Mouse (Mus musculus) adrenal gland, adult 8-10 months (tissue): Measurements from ENCODE around the gene Pheta2. TPM values are rescaled to one million over a fixed set of nuclear protein-coding genes. Genes with fewer than 3 reads are reported as not detected.
A peak's percentile ranks its signal among the peaks of the same experiment; 100 is the strongest.
"Not testable (repeated sequence)": the region's sequence is repeated elsewhere in the genome, so short reads cannot be mapped to it uniquely, and the experiment has no call there.

ENCODE experiments used
- DNase-seq: peaks from one replicate; pipeline ENCODE4 v3.0.0; 2022
- microRNA-seq, 2 experiments: library from miRNA; unstranded; fragments of <30 nt; microRNA quantifications; one replicate each; pipeline ENCODE4 v1.2.0; 2022
- total RNA-seq, 4 experiments: library from RNA; stranded (reverse); gene quantifications; 2 replicates each; pipeline ENCODE4 v1.2.4; 2022

Pheta2 gene
- total RNA-seq, 4 experiments from 2014 or later: 0.74 to 2.0 (median 1.4) TPM

- no peak for DNase-seq
Observed at GRCm38 (mm10) chr15:82372446-82372845, 33.7 kb downstream of the Pheta2 start.

DNA sequence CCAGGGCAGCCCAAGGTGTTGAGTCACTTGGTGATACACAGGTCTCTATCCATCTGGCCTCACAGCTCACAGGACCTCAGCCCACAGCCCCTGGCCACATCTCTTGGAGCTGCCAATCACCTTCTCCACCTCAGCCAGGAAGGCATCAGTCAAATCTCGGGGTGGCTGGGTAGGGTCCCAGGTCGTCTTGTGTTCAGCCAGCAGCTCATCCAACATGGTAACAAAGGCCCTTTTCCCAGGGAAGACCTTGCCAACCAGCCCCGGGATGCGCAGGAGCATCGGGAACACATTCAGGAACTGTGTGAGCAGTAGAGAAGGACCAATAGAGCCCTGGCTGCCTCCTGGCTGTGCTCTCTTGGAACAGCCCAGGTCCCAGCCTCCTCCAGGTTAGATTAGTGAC lies 34.2 kb downstream of the Pheta2 start:
- no peak for DNase-seq

GRCm38 (mm10) chr15:82374437-82374836 lies 35.7 kb downstream of the Pheta2 start:
- no peak for DNase-seq

GRCm38 (mm10) chr15:82375855-82376254 lies 37.1 kb downstream of the Pheta2 start:
- DNase-seq: no peak

DNA sequence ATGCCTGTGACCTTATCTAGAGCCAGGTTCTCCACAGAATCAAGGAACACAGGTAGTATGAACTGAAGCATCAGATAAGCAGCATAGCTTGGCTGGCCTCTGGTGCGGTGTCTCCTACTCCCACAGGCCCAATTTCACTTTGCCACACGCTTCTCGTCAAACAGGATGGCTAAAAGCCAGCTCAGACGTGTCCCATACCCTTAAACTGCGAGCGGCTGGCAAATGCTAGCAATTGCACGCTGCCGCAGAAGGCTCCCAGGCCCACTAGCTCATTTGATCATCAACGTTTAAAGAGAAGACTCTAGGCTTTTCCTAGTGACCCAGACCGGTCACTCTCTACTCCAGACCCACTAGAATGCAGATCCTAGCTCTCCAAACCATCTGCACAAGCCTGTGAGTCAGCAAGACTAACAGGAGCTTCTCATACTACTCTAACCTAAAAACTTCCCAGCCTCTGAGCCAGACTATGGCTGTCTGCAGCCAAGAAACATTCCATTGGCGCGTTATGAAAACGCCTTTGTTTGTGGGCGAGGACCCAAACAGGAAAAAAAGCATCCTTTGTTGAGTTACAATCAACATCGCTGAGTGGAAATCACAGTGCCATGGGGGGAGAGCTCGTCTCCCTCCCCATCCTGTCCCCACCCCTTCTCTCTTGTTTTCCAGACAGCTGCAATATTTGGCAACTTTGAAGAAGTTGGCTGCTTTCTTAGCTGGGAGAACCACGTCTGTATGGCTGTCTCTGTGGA lies 37.8 kb downstream of the Pheta2 start:
- DNase-seq: peak; percentile 41

DNA sequence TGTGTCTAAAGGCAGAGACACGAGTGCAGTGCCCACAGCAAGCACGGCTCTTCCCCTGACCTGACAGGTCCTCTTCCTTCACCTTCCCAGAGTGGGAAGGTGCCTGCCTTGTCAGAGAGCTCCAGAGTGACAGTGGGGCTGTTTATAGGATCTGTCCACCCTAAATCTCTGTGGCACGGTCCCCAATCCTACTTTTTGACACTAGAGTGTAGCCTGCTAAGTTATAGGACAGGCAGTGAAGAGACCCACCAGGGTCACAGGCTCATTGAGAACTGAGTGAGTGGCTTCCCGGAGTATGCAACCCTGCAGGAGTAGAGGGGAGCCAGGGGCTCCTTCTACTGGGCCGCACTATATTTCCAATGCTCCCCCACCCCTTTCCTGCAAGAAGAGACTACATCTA lies 39.0 kb downstream of the Pheta2 start:
- DNase-seq: no peak

DNA sequence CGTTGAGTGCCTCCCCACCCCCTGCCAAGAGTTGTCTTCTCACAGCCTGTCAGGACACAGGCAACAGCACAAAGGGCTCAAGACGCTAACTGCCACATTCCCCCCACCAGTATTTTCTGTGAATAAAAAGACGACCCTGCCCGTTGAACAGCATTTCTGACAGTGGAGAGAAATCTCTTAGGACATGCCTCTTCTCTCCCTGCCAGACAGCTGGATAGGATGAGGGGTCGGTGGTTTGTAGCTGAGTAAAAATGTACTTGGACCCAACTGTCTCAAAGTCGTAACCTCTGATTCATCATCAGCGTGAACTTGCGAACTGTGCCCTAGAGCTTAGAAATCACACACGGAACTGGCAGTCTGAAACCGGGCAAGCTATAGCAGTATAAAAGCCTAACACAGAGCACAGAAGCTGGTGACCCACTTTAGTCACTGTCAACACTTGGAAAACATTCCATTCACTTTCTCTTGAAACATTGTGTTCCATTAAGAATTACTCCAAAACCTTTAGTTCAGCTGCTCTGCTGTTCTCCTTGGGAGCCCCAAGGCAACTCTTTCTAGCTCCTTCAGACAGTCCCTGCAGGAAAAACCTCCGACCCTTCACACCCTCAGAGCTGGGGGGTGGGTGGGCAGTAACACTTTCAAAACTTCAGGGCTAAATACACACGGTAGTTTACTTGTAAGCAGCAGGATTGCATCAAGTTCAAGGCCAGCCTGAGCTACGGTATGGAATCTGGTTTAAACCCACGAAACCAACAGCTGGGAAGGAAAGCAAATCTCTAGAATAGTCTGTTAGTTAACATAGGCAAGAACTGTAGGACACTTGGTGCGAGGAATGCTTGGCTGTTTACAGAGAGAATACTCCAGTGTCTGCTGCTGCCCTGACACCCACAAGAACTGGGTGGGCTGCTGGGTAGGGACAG lies 39.8 kb downstream of the Pheta2 start:
- no peak for DNase-seq

GRCm38 (mm10) chr15:82379511-82379870 lies 40.7 kb downstream of the Pheta2 start:
- DNase-seq: no peak

GRCm38 (mm10) chr15:82379871-82380713 lies 41.4 kb downstream of the Pheta2 start, which contains the start of gene Cyp2d22:
Gene Cyp2d22 (minus strand): TSS chr15:82380260.
- peak; percentile 66 for DNase-seq

- DNase-seq: no peak
Observed at GRCm38 (mm10) chr15:82380714-82381062, 41.9 kb downstream of the Pheta2 start.

- no peak for DNase-seq
Observed at GRCm38 (mm10) chr15:82382441-82382840, 43.7 kb downstream of the Pheta2 start.

GRCm38 (mm10) chr15:82385729-82386128 lies 47.0 kb downstream of the Pheta2 start:
- no peak for DNase-seq

DNA sequence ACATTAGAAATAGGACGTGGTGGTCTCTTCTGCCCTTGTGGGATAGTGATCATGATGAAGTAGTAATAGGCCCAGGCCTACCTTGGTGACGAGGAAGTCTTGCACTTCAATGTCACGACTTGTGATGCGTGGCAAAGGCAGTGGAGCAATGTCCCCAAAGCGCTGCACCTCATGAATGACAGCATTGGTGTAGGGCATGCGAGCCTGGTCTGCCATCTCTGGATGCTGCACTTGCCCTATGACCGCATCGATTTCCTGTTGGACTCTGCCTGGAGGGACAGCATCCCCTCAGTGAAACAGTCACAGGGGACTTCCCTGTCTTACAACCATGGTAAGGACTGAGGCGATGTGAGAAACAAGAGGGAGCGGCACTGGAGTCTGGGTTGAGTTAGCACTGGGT lies 51.2 kb downstream of the Pheta2 start:
- not testable (repeated sequence) for DNase-seq

GRCm38 (mm10) chr15:82393922-82394321 lies 55.2 kb downstream of the Pheta2 start, which contains the start of gene Cyp2d11:
Gene Cyp2d11 (minus strand): TSS chr15:82394022.
- DNase-seq: not testable (repeated sequence)

Small RNA genes within 50 kb of the gene (microRNA-seq; reads per million reads assigned to microRNA genes)
- gene Mir7684: 0 reads per million in 2 experiments

Other genes with a start within 250 kb of the Pheta2 start
- 10 to 100 TPM in 3 of 4 experiments, 1 to 10 TPM in 1; 8.9 to 13.7 (median 12.5) TPM for gene Ccdc134, start 211.0 kb upstream of the Pheta2 start, total RNA-seq
- gene Srebf2, start 191.8 kb upstream of the Pheta2 start, total RNA-seq: 100 to 1,000 TPM in 2 of 4 experiments, 10 to 100 TPM in 2; 83.2 to 144 (median 107) TPM
- gene Shisa8, start 126.1 kb upstream of the Pheta2 start, total RNA-seq: under 1 TPM in 3 of 4 experiments, not detected in 1; 0.14 to 0.24 (median 0.17) TPM
- gene Tnfrsf13c, start 114.6 kb upstream of the Pheta2 start, total RNA-seq: under 1 TPM in 2 of 4 experiments, not detected in 2; 0.45 to 0.92 TPM
- 1 to 10 TPM in 3 of 4 experiments, under 1 TPM in 1; 0.87 to 3.8 (median 1.8) TPM for gene Cenpm, start 94.2 kb upstream of the Pheta2 start, total RNA-seq
- under 1 TPM; 0.35 to 0.62 (median 0.39) TPM for gene 1500009C09Rik, start 86.5 kb upstream of the Pheta2 start, total RNA-seq
- gene Sept3, start 64.0 kb upstream of the Pheta2 start, total RNA-seq: 1 to 10 TPM; 3.0 to 6.9 (median 3.5) TPM
- gene Wbp2nl, start 40.0 kb upstream of the Pheta2 start, total RNA-seq: not detected
- gene Naga, start within 50 bp of the Pheta2 start, total RNA-seq: 10 to 100 TPM; 68.6 to 89.3 (median 77.9) TPM
- gene Smdt1, start within 50 bp of the Pheta2 start, total RNA-seq: 100 to 1,000 TPM; 137 to 205 (median 157) TPM
- 100 to 1,000 TPM; 293 to 470 (median 376) TPM for gene Ndufa6, start 15.4 kb downstream of the Pheta2 start, total RNA-seq
- gene Cyp2d22, start 41.3 kb downstream of the Pheta2 start, total RNA-seq: 10 to 100 TPM; 42.2 to 46.6 (median 45.6) TPM
- gene Cyp2d11, start 55.1 kb downstream of the Pheta2 start, total RNA-seq: under 1 TPM in 2 of 4 experiments, not detected in 2; 0.22 to 0.42 TPM
- 1 to 10 TPM in 1 of 4 experiments, not detected in 3; 1.1 TPM for gene Cyp2d10, start 68.3 kb downstream of the Pheta2 start, total RNA-seq
- gene Cyp2d9, start 94.5 kb downstream of the Pheta2 start, total RNA-seq: 1 to 10 TPM in 1 of 4 experiments, under 1 TPM in 1, not detected in 2; 0.46 to 2.5 TPM
- gene Cyp2d12, start 216.1 kb downstream of the Pheta2 start, total RNA-seq: not detected